Mouse (Mus musculus) kidney, adult 2 months (tissue): ENCODE data around the gene Mapk13. TPM values are rescaled to one million over a fixed set of nuclear protein-coding genes. Genes with fewer than 3 reads are reported as not detected.

Source experiments
- DNase-seq: peaks from one replicate; pipeline ENCODE4 v3.0.0; 2021
- H3K27ac ChIP-seq: fragments of 200-500 bp; 2 replicates; pipeline ENCODE4 v1.5.1; 2012; ENCODE audit warnings: low read depth, low read length, control low read depth, inconsistent platforms; ENCODE audit not compliant: insufficient read depth
- H3K27me3 ChIP-seq: fragments of 200-500 bp; replicated peaks from 2 replicates; pipeline ENCODE4 v1.6.1; 2012; ENCODE audit warnings: mild to moderate bottlenecking, moderate library complexity, low read length, inconsistent platforms; ENCODE audit not compliant: control insufficient read depth, insufficient read depth
- H3K36me3 ChIP-seq: fragments of 200-500 bp; 2 replicates; pipeline ENCODE4 v1.6.1; 2012; ENCODE audit warnings: mild to moderate bottlenecking, moderate library complexity, low read length, inconsistent platforms; ENCODE audit not compliant: control insufficient read depth, insufficient read depth
- H3K4me1 ChIP-seq: fragments of 200-500 bp; 2 replicates; pipeline ENCODE4 v1.6.1; 2011; ENCODE audit warnings: low read length; ENCODE audit not compliant: control insufficient read depth, insufficient read depth
- H3K4me3 ChIP-seq: fragments of 200-500 bp; 2 replicates; pipeline ENCODE4 v1.5.1; 2011; ENCODE audit warnings: mild to moderate bottlenecking, low read depth, low read length, control low read depth; ENCODE audit not compliant: insufficient read depth
- CTCF ChIP-seq: fragments of 200-500 bp; conservative IDR thresholded peaks from 2 replicates; pipeline ENCODE4 v1.5.1; 2011; ENCODE audit warnings: low read depth, mild to moderate bottlenecking, control low read depth, low read length, moderate library complexity, mixed read lengths; ENCODE audit not compliant: insufficient read depth, insufficient read length
- POLR2A ChIP-seq: fragments of 200-500 bp; IDR thresholded peaks from one replicate; pipeline ENCODE4 v1.6.1; 2011; ENCODE audit warnings: low read depth, low read length, control low read depth
- WGBS: fragments of 180-500 bp; shearing (Covaris S2); methylation state at CpG from one replicate; pipeline ENCODE4 v1.1.7; 2018; 5-methylcytosine and 5-hydroxymethylcytosine counted together
- polyA plus RNA-seq: library from polyadenylated mRNA; depleted of rRNA; stranded (reverse); fragments of >200 nt; gene quantifications from 2 replicates; pipeline ENCODE4 v1.2.3, GENCODE M21; 2012

The Mapk13 gene
- polyA plus RNA-seq, 1 experiment, result 10.9 TPM

- no peaks in the 10 kb centered on the region for H3K27me3 ChIP-seq
- H3K4me1 ChIP-seq, result 0 out of 2 replicates have a peak, but pooled peaks cover 3% of the 10 kb centered on the region
- no peak for DNase-seq
- 93% methylated on average over 1 of the region's 1 CpGs for WGBS
- no peak overlapping the region for H3K4me3 ChIP-seq
- H3K27ac ChIP-seq, result no peak overlapping the region
- H3K36me3 ChIP-seq, result no peaks in the 10 kb centered on the region
- no peak for TF ChIP-seq POLR2A
- TF ChIP-seq CTCF, result no peak
Measured at GRCm38 (mm10) chr17:28803316-28803715, 34.2 kb downstream of the Mapk13 start.

- 96% methylated on average over 6 of the region's 6 CpGs for WGBS
- Histone ChIP-seq H3K36me3 (no peaks in the 10 kb centered on the region), H3K27ac (no peak overlapping the region), H3K4me3 (no peak overlapping the region), H3K27me3 (no peaks in the 10 kb centered on the region), H3K4me1 (0 out of 2 replicates have a peak, but pooled peaks cover 3% of the 10 kb centered on the region)
- no peak for TF ChIP-seq POLR2A
- TF ChIP-seq CTCF, result no peak
- DNase-seq, result no peak
Measured at GRCm38 (mm10) chr17:28804973-28805372, 35.9 kb downstream of the Mapk13 start.

- Histone ChIP-seq H3K27ac (no peak overlapping the region), H3K4me3 (no peak overlapping the region), H3K4me1 (0 out of 2 replicates have a peak, but pooled peaks cover 3% of the 10 kb centered on the region), H3K36me3 (no peaks in the 10 kb centered on the region), H3K27me3 (no peaks in the 10 kb centered on the region)
- TF ChIP-seq POLR2A (no peak), CTCF (no peak)
- 97% methylated on average over 19 of the region's 19 CpGs for WGBS
- no peak for DNase-seq
Measured at GRCm38 (mm10) chr17:28806770-28807169, 37.7 kb downstream of the Mapk13 start.

GRCm38 (mm10) chr17:28808714-28809113 lies 39.6 kb downstream of the Mapk13 start:
- peak; percentile 56 for DNase-seq
- TF ChIP-seq POLR2A, result no peak
- no peak for TF ChIP-seq CTCF
- WGBS, result 89% methylated on average over 8 of the region's 8 CpGs
- peaks cover 4% of the 10 kb centered on the region; the same call in 1 of the 2 replicates for H3K4me1 ChIP-seq
- H3K4me3 ChIP-seq, result no peak overlapping the region
- no peaks in the 10 kb centered on the region for H3K27me3 ChIP-seq
- H3K36me3 ChIP-seq, result no peaks in the 10 kb centered on the region
- H3K27ac ChIP-seq, result no peak overlapping the region

- no peak overlapping the region for H3K27ac ChIP-seq
- 95% methylated on average over 10 of the region's 10 CpGs for WGBS
- peaks cover 4% of the 10 kb centered on the region; the same call in 1 of the 2 replicates for H3K4me1 ChIP-seq
- H3K4me3 ChIP-seq, result no peak overlapping the region
- DNase-seq, result no peak
- TF ChIP-seq CTCF (no peak), POLR2A (no peak)
- no peaks in the 10 kb centered on the region for H3K36me3 ChIP-seq
- H3K27me3 ChIP-seq, result no peaks in the 10 kb centered on the region
Measured at GRCm38 (mm10) chr17:28809175-28809831, 40.2 kb downstream of the Mapk13 start.

DNA sequence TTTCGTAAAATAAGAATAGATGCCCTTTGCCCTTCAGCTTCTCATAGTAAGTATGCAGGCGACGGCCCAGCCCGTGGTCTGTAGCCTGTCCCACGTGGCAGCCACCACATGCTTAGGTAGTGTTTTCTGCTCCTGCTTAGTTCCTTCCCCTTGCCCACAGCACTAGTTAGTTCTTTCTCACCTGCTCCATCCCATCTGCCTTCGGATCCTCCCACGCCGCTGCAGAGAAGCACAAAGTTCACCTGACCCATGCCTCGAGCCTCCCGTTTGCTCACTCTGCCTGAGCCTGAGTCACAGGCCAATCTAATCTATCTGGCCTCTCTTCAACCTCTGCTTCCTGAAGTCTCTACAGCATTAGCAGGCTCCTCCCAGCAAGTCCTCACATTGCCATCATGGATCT lies 43.2 kb downstream of the Mapk13 start:
- peak; percentile 61 for DNase-seq
- peaks cover 14% of the 10 kb centered on the region; the same call in 1 of the 2 replicates for H3K4me1 ChIP-seq
- no peaks in the 10 kb centered on the region for H3K27me3 ChIP-seq
- no peaks in the 10 kb centered on the region for H3K36me3 ChIP-seq
- TF ChIP-seq CTCF (no peak), POLR2A (no peak)
- H3K4me3 ChIP-seq, result no peak overlapping the region
- H3K27ac ChIP-seq, result no peak overlapping the region
- WGBS, result 51% methylated on average over 10 of the region's 10 CpGs

DNA sequence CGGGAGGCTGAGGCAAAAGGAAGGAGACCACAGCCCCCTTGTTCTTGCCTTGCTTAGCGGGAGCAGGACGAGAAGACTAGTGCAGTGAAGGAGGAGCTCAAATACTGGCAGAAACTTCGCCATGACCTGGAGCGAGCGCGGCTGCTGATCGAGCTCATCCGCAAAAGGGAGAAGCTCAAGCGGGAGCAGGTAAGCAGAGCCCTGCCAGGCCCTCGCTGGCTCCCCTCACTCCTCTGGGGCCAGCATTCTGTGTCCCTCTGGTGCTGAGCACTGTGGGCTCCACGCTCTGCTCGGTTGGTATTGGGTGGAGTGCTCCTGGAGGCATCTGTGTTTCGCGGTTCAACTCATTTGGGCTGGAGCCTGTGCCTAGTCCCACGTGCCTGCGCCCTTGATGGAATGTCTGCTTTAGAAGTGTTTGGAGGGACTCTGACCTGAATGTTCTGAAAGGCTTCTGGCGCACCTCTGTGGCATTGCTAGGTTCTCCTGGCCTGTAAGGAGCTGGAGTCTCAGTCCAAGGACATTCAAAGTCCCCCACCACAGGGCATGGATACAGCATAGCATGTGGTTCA lies 45.5 kb downstream of the Mapk13 start:
- peak; percentile 52 for DNase-seq

More for the DNA sequence above, 45.5 kb downstream of the Mapk13 start:
- TF ChIP-seq POLR2A, result no peak
- TF ChIP-seq CTCF, result no peak
- 70% methylated on average over 18 of the region's 18 CpGs for WGBS
- H3K27ac ChIP-seq, result no peak overlapping the region
- H3K4me1 ChIP-seq, result peaks cover 14% of the 10 kb centered on the region; the same call in 1 of the 2 replicates
- H3K4me3 ChIP-seq, result no peak overlapping the region
- H3K27me3 ChIP-seq, result no peaks in the 10 kb centered on the region
- H3K36me3 ChIP-seq, result no peaks in the 10 kb centered on the region; the same call in 1 of the 2 replicates
